Mouse (Mus musculus): Measurements from ENCODE around the gene Plagl1. TPM values are rescaled to one million over a fixed set of nuclear protein-coding genes. Genes with fewer than 3 reads are reported as not detected.

Gene Plagl1
- polyA plus RNA-seq, 1 experiment from 2014 or later = 38.6 TPM

DNA sequence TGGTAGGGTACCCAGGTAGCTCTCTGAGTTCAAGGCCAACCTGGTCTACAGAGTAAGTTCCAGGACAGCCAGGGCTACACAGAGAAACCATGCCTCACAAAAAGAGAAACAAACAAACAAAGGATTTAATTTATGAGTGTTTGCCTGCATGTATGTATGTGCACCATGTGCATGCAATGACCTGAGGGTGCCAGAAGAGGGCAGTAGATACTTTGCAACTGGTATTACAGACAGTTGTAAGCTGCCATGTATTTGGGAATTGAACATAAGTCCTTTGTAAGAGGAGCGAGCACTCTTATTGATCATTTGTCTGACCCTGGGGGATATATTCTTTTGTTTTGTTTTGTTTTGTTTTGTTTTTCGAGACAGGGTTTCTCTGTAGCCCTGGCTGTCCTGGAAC is 10.7 kb downstream of the Plagl1 start:
- no peak for ATAC-seq

GRCm38 (mm10) chr10:13076807-13077532 is 16.7 kb downstream of the Plagl1 start:
- no peaks in the 10 kb centered on the region for H3K9me3 ChIP-seq (ENCODE audit: control insufficient read depth, low read length)
- WGBS = 62% methylated on average over 7 of the region's 7 CpGs

More for the DNA sequence above, 10.7 kb downstream of the Plagl1 start:
- Histone ChIP-seq H3K9ac (replicated peaks; ENCODE audit: low read depth, low read length) (no peak overlapping the region), H3K36me3 (ENCODE audit: control insufficient read depth, insufficient read depth) (no peaks in the 10 kb centered on the region), H3K9me3 (ENCODE audit: control insufficient read depth, low read length) (no peaks in the 10 kb centered on the region), H3K4me3 (replicated peaks; ENCODE audit: low read length) (no peak overlapping the region), H3K27me3 (replicated peaks; ENCODE audit: control insufficient read depth, insufficient read depth, low read length) (no peaks in the 10 kb centered on the region), H3K4me1 (replicated peaks; ENCODE audit: control insufficient read depth, insufficient read depth, low read length) (no peaks in the 10 kb centered on the region), H3K27ac (ENCODE audit: low read length) (no peak overlapping the region), H3K4me2 (ENCODE audit: low read length) (no peak overlapping the region)
- WGBS = 93% methylated on average over 2 of the region's 2 CpGs

GRCm38 (mm10) chr10:13082459-13082858 is 22.2 kb downstream of the Plagl1 start:
- H3K4me3 ChIP-seq (replicated peaks; ENCODE audit: low read length) = no peak overlapping the region
- no peak overlapping the region for H3K9ac ChIP-seq (replicated peaks; ENCODE audit: low read depth, low read length)
- peak; percentile 81 for ATAC-seq
- no peaks in the 10 kb centered on the region for H3K36me3 ChIP-seq (ENCODE audit: control insufficient read depth, insufficient read depth)
- WGBS = 76% methylated on average over 12 of the region's 12 CpGs
- H3K4me2 ChIP-seq (ENCODE audit: low read length) = no peak overlapping the region
- H3K4me1 ChIP-seq (replicated peaks; ENCODE audit: control insufficient read depth, insufficient read depth, low read length) = no peaks in the 10 kb centered on the region
- no peak overlapping the region for H3K27ac ChIP-seq (ENCODE audit: low read length)
- peaks cover 4% of the 10 kb centered on the region; the same call in 1 of the 2 replicates for H3K9me3 ChIP-seq (ENCODE audit: control insufficient read depth, low read length)
- no peaks in the 10 kb centered on the region for H3K27me3 ChIP-seq (replicated peaks; ENCODE audit: control insufficient read depth, insufficient read depth, low read length)

More at GRCm38 (mm10) chr10:13076807-13077532, 16.7 kb downstream of the Plagl1 start:
- no peak overlapping the region for H3K27ac ChIP-seq (ENCODE audit: low read length)
- H3K4me3 ChIP-seq (replicated peaks; ENCODE audit: low read length) = no peak overlapping the region
- no peaks in the 10 kb centered on the region for H3K36me3 ChIP-seq (ENCODE audit: control insufficient read depth, insufficient read depth)
- no peak for ATAC-seq
- no peaks in the 10 kb centered on the region for H3K27me3 ChIP-seq (replicated peaks; ENCODE audit: control insufficient read depth, insufficient read depth, low read length)
- H3K4me1 ChIP-seq (replicated peaks; ENCODE audit: control insufficient read depth, insufficient read depth, low read length) = no peaks in the 10 kb centered on the region
- H3K9ac ChIP-seq (replicated peaks; ENCODE audit: low read depth, low read length) = no peak overlapping the region
- H3K4me2 ChIP-seq (ENCODE audit: low read length) = no peak overlapping the region

- peak; percentile 98 for ATAC-seq
- Histone ChIP-seq H3K4me1 (replicated peaks; ENCODE audit: control insufficient read depth, insufficient read depth, low read length) (peaks cover 2% of the 10 kb centered on the region; the same call in 1 of the 2 replicates), H3K4me3 (replicated peaks; ENCODE audit: low read length) (peak overlapping the region; percentile 50), H3K27me3 (replicated peaks; ENCODE audit: control insufficient read depth, insufficient read depth, low read length) (no peaks in the 10 kb centered on the region), H3K9me3 (ENCODE audit: control insufficient read depth, low read length) (peaks cover 12% of the 10 kb centered on the region), H3K9ac (replicated peaks; ENCODE audit: low read depth, low read length) (peak overlapping the region; percentile 51), H3K27ac (ENCODE audit: low read length) (no peak overlapping the region), H3K36me3 (ENCODE audit: control insufficient read depth, insufficient read depth) (no peaks in the 10 kb centered on the region), H3K4me2 (ENCODE audit: low read length) (peak overlapping the region; percentile 60)
- WGBS = 48% methylated on average over 69 of the region's 70 CpGs
Observed at GRCm38 (mm10) chr10:13090596-13091424, 30.5 kb downstream of the Plagl1 start.

GRCm38 (mm10) chr10:13092996-13093395 is 32.7 kb downstream of the Plagl1 start:
- ATAC-seq = no peak
- peaks cover 2% of the 10 kb centered on the region; the same call in 1 of the 2 replicates for H3K4me1 ChIP-seq (replicated peaks; ENCODE audit: control insufficient read depth, insufficient read depth, low read length)
- 62% methylated on average over 3 of the region's 3 CpGs for WGBS
- no peak overlapping the region for H3K27ac ChIP-seq (ENCODE audit: low read length)
- H3K9me3 ChIP-seq (ENCODE audit: control insufficient read depth, low read length) = peaks cover 12% of the 10 kb centered on the region
- H3K27me3 ChIP-seq (replicated peaks; ENCODE audit: control insufficient read depth, insufficient read depth, low read length) = no peaks in the 10 kb centered on the region
- H3K9ac ChIP-seq (replicated peaks; ENCODE audit: low read depth, low read length) = no peak overlapping the region
- H3K4me2 ChIP-seq (ENCODE audit: low read length) = no peak overlapping the region
- peak overlapping the region; percentile 19; the same call in 1 of the 2 replicates for H3K4me3 ChIP-seq (replicated peaks; ENCODE audit: low read length)
- H3K36me3 ChIP-seq (ENCODE audit: control insufficient read depth, insufficient read depth) = no peaks in the 10 kb centered on the region

- no peak overlapping the region for H3K9ac ChIP-seq (replicated peaks; ENCODE audit: low read depth, low read length)
- ATAC-seq = no peak
- H3K27me3 ChIP-seq (replicated peaks; ENCODE audit: control insufficient read depth, insufficient read depth, low read length) = no peaks in the 10 kb centered on the region
- no peaks in the 10 kb centered on the region for H3K36me3 ChIP-seq (ENCODE audit: control insufficient read depth, insufficient read depth)
- H3K4me2 ChIP-seq (ENCODE audit: low read length) = no peak overlapping the region
- WGBS = 91% methylated on average over 1 of the region's 1 CpGs
- no peaks in the 10 kb centered on the region for H3K9me3 ChIP-seq (ENCODE audit: control insufficient read depth, low read length)
- no peaks in the 10 kb centered on the region for H3K4me1 ChIP-seq (replicated peaks; ENCODE audit: control insufficient read depth, insufficient read depth, low read length)
- H3K4me3 ChIP-seq (replicated peaks; ENCODE audit: low read length) = no peak overlapping the region
- no peak overlapping the region for H3K27ac ChIP-seq (ENCODE audit: low read length)
Observed at GRCm38 (mm10) chr10:13098895-13099294, 38.6 kb downstream of the Plagl1 start.

DNA sequence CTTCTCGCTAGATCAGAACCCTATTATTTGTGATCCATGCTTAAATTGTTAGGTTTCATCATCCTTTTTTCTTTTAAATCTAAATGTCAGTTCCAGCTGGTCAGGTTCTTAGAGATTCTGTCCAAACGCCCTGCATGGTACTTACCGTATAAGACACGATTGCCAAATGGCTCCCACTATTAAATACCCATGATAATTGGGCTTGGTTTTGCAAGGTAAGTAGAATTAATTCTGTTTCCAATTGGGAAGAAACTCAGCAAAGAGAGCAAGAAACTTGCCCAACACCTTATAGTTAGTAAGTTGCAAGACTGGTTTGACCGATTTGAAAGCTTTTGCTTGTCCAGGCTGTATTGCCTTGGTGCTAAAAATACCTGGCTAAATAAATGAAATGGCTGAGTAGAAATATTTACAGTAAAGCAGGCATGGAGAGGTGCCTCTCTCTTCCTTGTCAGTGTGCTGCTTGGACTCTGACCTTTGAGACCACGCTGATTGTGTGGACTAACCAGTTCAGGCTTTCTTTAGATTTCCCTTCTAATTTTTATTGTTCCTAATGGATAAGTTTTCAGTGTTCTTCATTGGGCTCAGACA is 39.9 kb downstream of the Plagl1 start:
- H3K27ac ChIP-seq (ENCODE audit: low read length) = no peak overlapping the region
- WGBS = 81% methylated on average over 6 of the region's 6 CpGs
- no peak for ATAC-seq

DNA sequence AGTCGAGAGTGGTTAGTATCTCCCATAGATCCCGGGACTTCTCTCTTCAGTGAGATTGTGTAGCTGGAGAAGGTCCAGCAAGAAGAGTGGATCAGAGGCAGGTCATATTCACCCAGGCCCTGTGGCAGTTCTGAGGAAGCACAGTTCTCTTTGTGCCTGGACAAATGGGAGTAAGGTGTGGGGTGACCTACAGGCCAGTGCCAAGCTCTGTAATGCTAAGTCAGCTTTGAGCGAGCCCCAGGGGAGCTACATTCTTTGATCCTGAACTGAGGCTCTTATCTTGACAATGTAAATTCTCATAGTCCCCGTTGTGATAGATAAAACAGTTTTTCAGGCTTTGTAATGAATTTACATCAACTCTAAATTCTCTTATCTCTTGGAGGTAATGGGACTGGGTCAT is 42.1 kb downstream of the Plagl1 start:
- Histone ChIP-seq H3K27ac (ENCODE audit: low read length) (no peak overlapping the region), H3K9ac (replicated peaks; ENCODE audit: low read depth, low read length) (no peak overlapping the region), H3K27me3 (replicated peaks; ENCODE audit: control insufficient read depth, insufficient read depth, low read length) (no peaks in the 10 kb centered on the region), H3K9me3 (ENCODE audit: control insufficient read depth, low read length) (no peaks in the 10 kb centered on the region), H3K4me2 (ENCODE audit: low read length) (no peak overlapping the region), H3K36me3 (ENCODE audit: control insufficient read depth, insufficient read depth) (no peaks in the 10 kb centered on the region), H3K4me3 (replicated peaks; ENCODE audit: low read length) (no peak overlapping the region), H3K4me1 (replicated peaks; ENCODE audit: control insufficient read depth, insufficient read depth, low read length) (no peaks in the 10 kb centered on the region)
- ATAC-seq = no peak
- WGBS = 77% methylated on average over 4 of the region's 4 CpGs

More for the DNA sequence above, 39.9 kb downstream of the Plagl1 start:
- Histone ChIP-seq H3K4me1 (replicated peaks; ENCODE audit: control insufficient read depth, insufficient read depth, low read length) (no peaks in the 10 kb centered on the region), H3K9ac (replicated peaks; ENCODE audit: low read depth, low read length) (no peak overlapping the region), H3K9me3 (ENCODE audit: control insufficient read depth, low read length) (no peaks in the 10 kb centered on the region), H3K36me3 (ENCODE audit: control insufficient read depth, insufficient read depth) (no peaks in the 10 kb centered on the region), H3K27me3 (replicated peaks; ENCODE audit: control insufficient read depth, insufficient read depth, low read length) (no peaks in the 10 kb centered on the region), H3K4me3 (replicated peaks; ENCODE audit: low read length) (no peak overlapping the region), H3K4me2 (ENCODE audit: low read length) (no peak overlapping the region)

DNA sequence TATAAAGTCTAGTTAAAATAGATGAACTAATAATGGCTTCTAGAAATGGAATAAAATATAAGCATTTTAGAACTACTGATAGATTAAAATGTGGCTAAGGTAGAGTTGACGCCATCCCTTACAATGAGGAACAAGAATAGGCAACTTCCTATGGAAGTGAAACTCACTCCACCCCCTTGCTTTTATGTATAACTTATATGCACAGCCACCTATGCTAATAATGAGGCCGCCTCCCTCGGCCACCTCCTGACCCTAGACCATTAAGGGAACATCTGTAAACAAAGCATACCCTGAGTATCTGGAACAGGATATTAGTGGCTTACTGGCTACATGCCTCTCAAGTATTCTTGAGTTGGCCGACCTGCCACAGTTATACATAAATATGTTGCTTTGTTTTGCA is 43.5 kb downstream of the Plagl1 start:
- no peak for ATAC-seq
- Histone ChIP-seq H3K9ac (replicated peaks; ENCODE audit: low read depth, low read length) (no peak overlapping the region), H3K4me3 (replicated peaks; ENCODE audit: low read length) (no peak overlapping the region), H3K9me3 (ENCODE audit: control insufficient read depth, low read length) (no peaks in the 10 kb centered on the region), H3K4me2 (ENCODE audit: low read length) (no peak overlapping the region), H3K36me3 (ENCODE audit: control insufficient read depth, insufficient read depth) (no peaks in the 10 kb centered on the region), H3K4me1 (replicated peaks; ENCODE audit: control insufficient read depth, insufficient read depth, low read length) (peaks cover under 1% of the 10 kb centered on the region; the same call in 1 of the 2 replicates), H3K27me3 (replicated peaks; ENCODE audit: control insufficient read depth, insufficient read depth, low read length) (no peaks in the 10 kb centered on the region), H3K27ac (ENCODE audit: low read length) (no peak overlapping the region)
- 79% methylated on average over 4 of the region's 4 CpGs for WGBS

Measured in forebrain, embryonic 16.5 days (tissue).